Mouse (Mus musculus): ENCODE data around the gene Nanos2. TPM values are rescaled to one million over a fixed set of nuclear protein-coding genes. Genes with fewer than 3 reads are reported as not detected.

The Nanos2 gene
- polyA plus RNA-seq, 1 experiment from 2014 or later: 0.28 TPM

DNA sequence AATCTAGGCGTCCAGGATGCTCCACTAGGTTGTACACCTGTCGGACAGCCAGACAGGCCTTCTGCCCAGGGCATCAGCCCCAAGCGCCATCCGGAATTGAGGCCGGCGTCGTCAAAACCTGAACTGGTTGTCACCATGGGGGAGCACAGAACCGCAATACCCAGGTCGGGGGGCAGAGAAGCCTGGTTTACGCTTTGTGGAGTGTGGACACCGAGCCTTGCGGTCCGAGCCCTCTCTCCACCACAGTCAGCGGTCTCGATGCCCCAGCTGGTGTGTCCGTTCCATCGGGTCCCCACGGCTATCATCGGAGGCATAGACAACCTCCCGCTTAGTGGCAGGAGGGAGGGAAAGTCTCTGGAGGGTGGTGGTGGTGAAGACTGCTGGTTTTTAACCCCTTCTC is 24.4 kb upstream of the Nanos2 start:
- H3K36me3 ChIP-seq (replicated peaks): 0 out of 2 replicates have a peak, but pooled peaks cover 7% of the 10 kb centered on the region
- H3K4me3 ChIP-seq (replicated peaks): peak overlapping the region; percentile 35
- WGBS: 2% methylated on average over 20 of the region's 20 CpGs
- peaks cover 53% of the 10 kb centered on the region for H3K27me3 ChIP-seq
- peak overlapping the region; percentile 49 for H3K9ac ChIP-seq
- H3K4me1 ChIP-seq: peaks cover 69% of the 10 kb centered on the region
- no peaks in the 10 kb centered on the region for H3K9me3 ChIP-seq
- H3K4me2 ChIP-seq: peak overlapping the region; percentile 72
- ATAC-seq (ENCODE audit: low FRiP score): 0 out of 2 replicates have a peak, but pooled peaks have one; percentile 12
- no peak overlapping the region for H3K27ac ChIP-seq

DNA sequence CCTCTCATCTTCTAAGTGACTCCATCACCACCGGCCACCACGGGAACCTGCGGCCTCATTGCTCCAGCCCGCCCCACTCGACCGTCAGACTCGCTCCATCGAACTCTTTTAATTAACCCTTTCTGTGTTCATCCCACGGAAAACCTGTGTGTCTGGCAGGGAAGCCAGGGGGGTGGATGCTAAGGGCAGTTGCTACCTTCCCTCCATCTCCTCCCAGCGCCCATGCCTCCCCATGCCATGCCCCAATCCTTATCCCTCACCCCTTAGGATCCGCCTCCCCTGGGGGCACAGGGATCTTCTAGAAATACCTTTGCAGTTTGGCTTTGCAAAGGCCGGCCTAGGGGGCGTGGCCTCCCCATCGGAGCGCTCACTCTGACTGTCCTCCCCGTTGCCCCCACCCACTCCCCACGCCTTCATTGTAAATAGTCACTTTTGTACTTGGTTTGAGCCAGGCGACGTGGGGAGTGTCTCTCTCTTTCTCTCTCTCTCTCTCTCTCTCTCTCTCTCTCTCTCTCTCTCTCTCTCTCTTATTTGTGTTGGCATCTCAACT is 23.8 kb upstream of the Nanos2 start:
- H3K27me3 ChIP-seq: peaks cover 50% of the 10 kb centered on the region
- H3K36me3 ChIP-seq (replicated peaks): 0 out of 2 replicates have a peak, but pooled peaks cover 4% of the 10 kb centered on the region
- H3K4me3 ChIP-seq (replicated peaks): peak overlapping the region; percentile 35
- peaks cover 63% of the 10 kb centered on the region for H3K4me1 ChIP-seq
- H3K27ac ChIP-seq: no peak overlapping the region
- H3K9me3 ChIP-seq: no peaks in the 10 kb centered on the region
- peak overlapping the region; percentile 72 for H3K4me2 ChIP-seq
- H3K9ac ChIP-seq: peak overlapping the region; percentile 49; the same call in 1 of the 2 replicates
- WGBS: 3% methylated on average over 19 of the region's 19 CpGs
- ATAC-seq (ENCODE audit: low FRiP score): 0 out of 2 replicates have a peak, but pooled peaks have one; percentile 0

DNA sequence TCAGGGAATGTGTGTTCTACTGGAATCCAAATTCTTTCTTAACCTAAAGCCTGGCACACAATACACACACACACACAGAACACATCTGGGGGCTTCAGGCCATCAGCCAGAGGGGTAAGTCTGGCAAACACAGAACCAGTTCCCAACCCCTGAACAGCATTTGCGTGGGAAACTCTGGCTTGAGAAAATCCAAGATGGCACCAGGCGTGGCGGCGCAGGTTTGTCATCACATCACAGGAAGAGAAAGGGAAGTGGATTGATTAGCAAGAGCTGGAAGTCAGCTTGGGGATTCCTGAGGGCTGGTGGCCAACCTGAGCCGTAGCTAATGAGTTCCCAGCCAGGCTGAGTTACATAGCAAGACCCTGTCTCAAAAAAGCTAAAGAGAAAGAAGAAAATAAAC is 21.9 kb upstream of the Nanos2 start:
- ATAC-seq (ENCODE audit: low FRiP score): no peak
- H3K36me3 ChIP-seq (replicated peaks): no peaks in the 10 kb centered on the region
- WGBS: 78% methylated on average over 5 of the region's 5 CpGs
- no peaks in the 10 kb centered on the region for H3K9me3 ChIP-seq
- peaks cover 48% of the 10 kb centered on the region for H3K4me1 ChIP-seq
- no peak overlapping the region for H3K4me2 ChIP-seq
- H3K27me3 ChIP-seq: peaks cover 41% of the 10 kb centered on the region
- H3K9ac ChIP-seq: no peak overlapping the region
- H3K4me3 ChIP-seq (replicated peaks): no peak overlapping the region
- H3K27ac ChIP-seq: no peak overlapping the region

DNA sequence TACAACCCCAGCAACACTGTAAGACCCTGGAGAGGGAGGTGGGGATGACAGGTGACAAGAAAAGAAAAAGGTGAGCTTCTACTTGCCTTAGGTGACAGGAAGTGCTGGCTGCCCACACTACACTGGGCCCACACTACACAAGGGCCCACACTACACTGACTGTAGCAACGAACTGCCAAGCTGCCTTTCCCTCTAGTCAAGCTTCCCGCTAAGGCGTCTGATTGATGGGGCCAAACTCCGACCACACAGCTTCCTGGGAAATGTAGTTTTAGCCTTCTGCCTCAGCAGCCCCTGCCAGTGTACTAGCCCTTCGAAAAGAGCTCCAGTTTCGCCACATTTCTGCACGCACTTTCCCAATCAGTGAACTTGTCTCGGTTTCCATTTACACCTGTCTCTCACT is 19.6 kb upstream of the Nanos2 start:
- WGBS: 13% methylated on average over 8 of the region's 8 CpGs
- Histone ChIP-seq H3K9me3 (no peaks in the 10 kb centered on the region), H3K4me1 (peaks cover 25% of the 10 kb centered on the region), H3K27ac (no peak overlapping the region), H3K4me3 (replicated peaks) (no peak overlapping the region), H3K4me2 (no peak overlapping the region), H3K36me3 (replicated peaks) (no peaks in the 10 kb centered on the region), H3K9ac (no peak overlapping the region), H3K27me3 (peaks cover 32% of the 10 kb centered on the region)
- ATAC-seq (ENCODE audit: low FRiP score): peak; percentile 57

DNA sequence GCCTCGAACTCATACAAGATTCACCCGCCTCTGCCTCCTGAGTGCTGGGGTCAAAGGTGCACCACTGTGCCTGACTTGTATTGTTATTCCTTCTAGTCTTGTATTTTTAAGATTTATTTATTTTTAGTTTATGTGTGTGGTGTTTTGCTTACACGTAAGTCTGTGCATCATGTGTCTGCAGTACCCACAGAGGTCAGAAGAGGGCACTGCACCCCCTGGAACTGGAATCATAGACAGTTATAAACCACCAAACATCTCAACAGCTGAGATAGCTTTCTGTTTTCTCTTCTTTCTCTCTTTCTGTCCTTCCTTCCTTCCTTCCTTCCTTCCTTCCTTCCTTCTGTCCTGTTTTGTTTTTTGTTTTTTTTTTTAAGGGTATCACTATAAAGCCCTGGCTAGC is 16.2 kb upstream of the Nanos2 start:
- Histone ChIP-seq H3K4me1 (peaks cover 4% of the 10 kb centered on the region), H3K9ac (no peak overlapping the region), H3K27ac (no peak overlapping the region), H3K27me3 (peaks cover 9% of the 10 kb centered on the region; the same call in 1 of the 2 replicates), H3K4me2 (no peak overlapping the region), H3K36me3 (replicated peaks) (no peaks in the 10 kb centered on the region), H3K9me3 (no peaks in the 10 kb centered on the region), H3K4me3 (replicated peaks) (no peak overlapping the region)
- WGBS: 91% methylated on average over 3 of the region's 3 CpGs
- ATAC-seq (ENCODE audit: low FRiP score): no peak

DNA sequence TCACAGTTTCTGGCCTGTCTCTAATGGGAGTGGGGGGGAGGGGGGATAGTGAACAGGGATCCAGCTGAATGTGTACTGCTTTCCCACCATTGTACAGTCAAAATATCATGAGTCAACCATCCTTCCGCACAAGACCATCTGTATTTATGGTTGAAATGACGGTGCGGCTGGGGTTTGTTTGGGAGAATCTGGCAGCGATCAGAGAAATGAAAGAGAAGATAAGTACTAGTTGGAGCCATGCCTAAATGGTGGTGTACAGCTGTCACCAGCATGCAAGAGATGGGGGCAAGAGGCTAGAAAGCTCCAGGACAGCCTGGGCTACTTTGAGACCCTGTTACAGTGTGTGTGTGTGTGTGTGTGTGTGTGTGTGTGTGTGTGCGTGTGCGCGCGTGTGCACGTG is 8.8 kb upstream of the Nanos2 start:
- 87% methylated on average over 9 of the region's 9 CpGs for WGBS
- H3K9ac ChIP-seq: no peak overlapping the region
- ATAC-seq (ENCODE audit: low FRiP score): no peak

DNA sequence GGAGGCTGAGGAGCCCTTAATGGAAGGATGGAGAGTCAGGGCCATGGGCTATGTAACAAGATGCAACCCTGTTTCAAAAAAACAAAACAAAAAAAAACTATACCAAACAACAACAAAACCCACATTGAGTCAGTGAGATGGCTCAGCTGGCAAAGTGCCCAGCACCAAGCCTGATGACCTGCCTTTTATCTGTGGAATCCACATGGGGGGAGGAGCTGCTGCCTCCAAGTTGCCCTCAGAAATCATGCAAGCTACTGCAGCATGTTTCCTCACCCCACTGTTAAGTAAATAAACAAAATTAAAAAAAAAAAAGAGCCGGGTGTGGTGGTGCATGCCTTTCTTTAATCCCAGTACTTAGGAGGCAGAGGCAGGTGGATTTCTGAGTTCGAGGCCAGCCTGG is 697 bp upstream of the Nanos2 start:
- Histone ChIP-seq H3K36me3 (replicated peaks) (no peaks in the 10 kb centered on the region), H3K4me3 (replicated peaks) (no peak overlapping the region), H3K4me2 (no peak overlapping the region), H3K27ac (no peak overlapping the region), H3K9ac (no peak overlapping the region), H3K9me3 (no peaks in the 10 kb centered on the region), H3K27me3 (peaks cover 4% of the 10 kb centered on the region), H3K4me1 (peaks cover 12% of the 10 kb centered on the region)
- ATAC-seq (ENCODE audit: low FRiP score): no peak
- WGBS: 81% methylated on average over 2 of the region's 2 CpGs

More for the DNA sequence above, 8.8 kb upstream of the Nanos2 start:
- Histone ChIP-seq H3K4me2 (no peak overlapping the region), H3K27me3 (peaks cover 6% of the 10 kb centered on the region; the same call in 1 of the 2 replicates), H3K4me3 (replicated peaks) (no peak overlapping the region), H3K4me1 (no peaks in the 10 kb centered on the region), H3K27ac (no peak overlapping the region), H3K9me3 (no peaks in the 10 kb centered on the region), H3K36me3 (replicated peaks) (no peaks in the 10 kb centered on the region)

DNA sequence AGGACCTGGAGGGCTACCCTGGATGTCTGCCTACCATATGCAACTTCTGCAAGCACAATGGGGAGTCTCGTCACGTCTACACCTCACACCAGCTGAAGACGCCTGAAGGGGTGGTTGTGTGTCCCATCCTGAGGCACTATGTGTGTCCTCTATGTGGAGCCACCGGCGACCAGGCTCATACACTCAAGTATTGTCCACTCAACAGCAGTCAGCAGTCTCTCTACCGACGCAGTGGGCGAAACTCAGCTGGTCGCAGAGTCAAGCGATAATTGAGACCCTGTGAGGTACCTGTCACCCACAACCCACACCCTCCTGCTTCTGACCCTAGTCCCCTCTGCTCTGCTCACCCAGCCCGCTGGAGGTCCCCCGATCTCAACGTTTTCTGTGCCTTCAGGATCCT is 547 bp downstream of the Nanos2 start:
- Histone ChIP-seq H3K36me3 (replicated peaks) (no peaks in the 10 kb centered on the region), H3K4me2 (no peak overlapping the region), H3K4me1 (peaks cover 24% of the 10 kb centered on the region), H3K4me3 (replicated peaks) (no peak overlapping the region), H3K9me3 (no peaks in the 10 kb centered on the region), H3K27ac (no peak overlapping the region), H3K9ac (no peak overlapping the region), H3K27me3 (peaks cover 16% of the 10 kb centered on the region)
- ATAC-seq (ENCODE audit: low FRiP score): no peak
- 78% methylated on average over 13 of the region's 13 CpGs for WGBS

DNA sequence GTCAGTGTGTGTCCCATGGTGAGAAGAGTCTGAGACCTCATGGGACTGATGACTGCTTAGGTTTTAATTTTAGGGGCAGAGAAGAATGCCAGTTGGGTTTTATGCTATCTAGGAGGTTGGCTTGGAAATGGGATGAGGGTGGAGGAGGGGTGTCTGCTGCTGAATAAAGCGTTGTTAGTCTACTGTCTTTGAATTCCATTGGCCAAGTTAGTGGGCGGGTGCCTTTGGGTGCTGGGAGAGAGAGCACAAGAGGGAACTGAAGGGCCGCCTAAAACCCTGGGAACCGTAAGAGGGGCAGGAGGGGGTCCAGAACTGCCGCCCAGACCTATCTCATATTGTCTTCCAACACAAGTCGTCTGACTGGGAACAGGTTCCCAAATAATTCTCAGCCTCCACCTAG is 1.6 kb downstream of the Nanos2 start:
- WGBS: 73% methylated on average over 6 of the region's 6 CpGs
- H3K4me3 ChIP-seq (replicated peaks): no peak overlapping the region
- no peaks in the 10 kb centered on the region for H3K36me3 ChIP-seq (replicated peaks)
- H3K27ac ChIP-seq: no peak overlapping the region
- H3K27me3 ChIP-seq: peaks cover 26% of the 10 kb centered on the region
- H3K4me1 ChIP-seq: peaks cover 28% of the 10 kb centered on the region
- no peak overlapping the region for H3K9ac ChIP-seq
- ATAC-seq (ENCODE audit: low FRiP score): no peak
- no peak overlapping the region for H3K4me2 ChIP-seq
- H3K9me3 ChIP-seq: no peaks in the 10 kb centered on the region

DNA sequence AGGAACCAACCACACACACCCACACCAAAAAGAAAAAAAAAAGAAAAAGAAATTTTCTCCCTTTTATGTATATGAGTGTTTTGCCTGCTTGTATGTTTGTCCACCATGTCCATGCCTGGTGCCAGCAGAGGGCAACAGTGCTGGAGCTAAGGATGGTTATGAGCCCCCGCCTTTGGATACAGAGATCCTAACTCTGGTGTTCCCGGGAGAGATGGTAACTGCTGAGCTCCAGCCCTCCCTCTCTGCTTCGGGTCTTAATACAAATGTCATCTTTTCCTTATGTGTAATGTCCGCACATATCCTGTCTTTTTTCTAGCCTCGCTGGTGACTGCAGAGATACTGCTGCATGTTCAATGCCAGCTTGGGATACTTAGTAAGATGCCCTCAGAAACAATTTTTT is 2.8 kb downstream of the Nanos2 start:
- H3K36me3 ChIP-seq (replicated peaks): no peaks in the 10 kb centered on the region
- peak overlapping the region; percentile 91 for H3K27ac ChIP-seq
- H3K4me1 ChIP-seq: peaks cover 28% of the 10 kb centered on the region
- no peaks in the 10 kb centered on the region for H3K9me3 ChIP-seq
- no peak; the same call in 1 of the 2 replicates for ATAC-seq (ENCODE audit: low FRiP score)
- peaks cover 26% of the 10 kb centered on the region for H3K27me3 ChIP-seq
- WGBS: 10% methylated on average over 5 of the region's 5 CpGs
- peak overlapping the region; percentile 55 for H3K4me3 ChIP-seq (replicated peaks)
- peak overlapping the region; percentile 49 for H3K9ac ChIP-seq
- peak overlapping the region; percentile 79 for H3K4me2 ChIP-seq

DNA sequence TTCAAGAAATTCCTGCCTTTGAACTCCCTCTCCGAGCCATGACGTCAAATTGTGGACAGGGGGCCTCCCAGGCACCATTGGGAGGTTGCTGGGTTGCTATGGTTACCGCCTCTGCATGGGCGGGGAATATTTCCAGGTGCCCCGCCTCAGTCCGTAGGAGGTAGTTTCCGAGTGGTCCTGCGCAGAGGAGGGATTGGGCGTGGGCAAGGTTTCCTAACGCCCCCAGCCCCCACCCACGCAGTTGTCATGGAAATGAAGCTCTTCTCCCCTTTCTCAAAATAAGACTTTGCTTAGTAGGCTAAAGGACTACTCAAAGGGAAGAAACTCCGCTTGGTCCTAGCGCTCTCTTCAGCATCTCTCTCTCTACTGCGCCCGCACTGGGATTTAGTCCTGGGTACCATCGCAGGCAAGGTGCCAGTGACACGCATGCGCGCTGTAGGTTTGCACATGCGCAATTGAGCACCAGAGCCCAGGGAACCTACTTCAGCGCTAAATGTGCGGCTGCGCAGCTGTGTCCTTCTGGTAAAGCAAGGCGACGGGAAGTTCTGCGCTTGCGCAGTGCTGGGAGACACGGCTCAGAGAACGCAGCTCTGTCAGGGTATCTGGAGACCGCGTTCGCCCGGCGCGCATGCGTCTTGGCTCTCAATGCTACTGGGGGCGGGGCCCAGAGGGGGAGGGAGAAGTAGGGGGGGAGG is 3.5 kb downstream of the Nanos2 start, which contains the start of gene Mypop:
Gene Mypop, plus strand, starts transcription at position 645 of the 695 bp plus-strand sequence.
- Histone ChIP-seq H3K9me3 (no peaks in the 10 kb centered on the region), H3K4me3 (replicated peaks) (peak within 1 kb of the TSS; percentile 55), H3K27me3 (peaks cover 26% of the 10 kb centered on the region), H3K9ac (peak within 1 kb of the TSS; percentile 72), H3K4me2 (peak within 1 kb of the TSS; percentile 79), H3K27ac (peak within 1 kb of the TSS; percentile 91), H3K36me3 (replicated peaks) (no peaks in the 10 kb centered on the region), H3K4me1 (peaks cover 28% of the 10 kb centered on the region)
- peak; percentile 95 for ATAC-seq (ENCODE audit: low FRiP score)
- WGBS: under 1% methylated on average over 36 of the region's 37 CpGs

DNA sequence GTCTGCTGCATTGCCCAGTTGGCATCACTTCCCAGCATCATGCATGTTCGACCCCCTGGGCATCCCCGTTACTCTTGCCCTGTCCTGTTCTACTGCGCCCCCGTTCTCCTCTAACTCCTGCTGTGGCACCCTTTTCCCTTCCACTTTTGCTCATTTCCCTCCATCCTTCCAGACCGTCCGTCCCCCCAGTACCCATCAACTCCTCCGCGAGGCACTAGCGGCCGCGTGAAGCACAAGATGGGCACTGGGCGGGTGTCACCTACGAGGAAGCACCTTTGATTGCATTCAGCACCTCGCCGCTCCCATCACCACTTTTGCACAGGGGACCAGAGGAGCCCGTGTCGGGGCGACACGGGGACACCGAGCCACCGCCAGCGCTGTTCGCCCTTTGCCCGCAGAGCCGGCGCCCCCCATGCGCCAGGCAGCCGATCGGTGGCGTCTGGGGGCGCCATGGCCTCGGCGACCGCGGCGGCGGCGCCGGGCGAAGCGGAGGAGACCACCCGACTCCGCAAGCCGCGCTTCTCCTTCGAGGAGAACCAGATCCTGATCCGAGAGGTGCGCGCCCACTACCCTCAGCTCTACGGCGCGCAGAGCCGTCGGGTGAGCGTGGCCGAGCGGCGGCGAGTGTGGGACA is 4.6 kb downstream of the Nanos2 start:
- no peak overlapping the region for H3K27ac ChIP-seq
- H3K4me1 ChIP-seq: peaks cover 28% of the 10 kb centered on the region
- ATAC-seq (ENCODE audit: low FRiP score): peak; percentile 10; the same call in 1 of the 2 replicates
- no peaks in the 10 kb centered on the region for H3K9me3 ChIP-seq
- H3K27me3 ChIP-seq: peaks cover 26% of the 10 kb centered on the region
- peak overlapping the region; percentile 55 for H3K4me3 ChIP-seq (replicated peaks)
- peaks cover 4% of the 10 kb centered on the region; the same call in 1 of the 2 replicates for H3K36me3 ChIP-seq (replicated peaks)
- H3K4me2 ChIP-seq: peak overlapping the region; percentile 79
- WGBS: under 1% methylated on average over 59 of the region's 59 CpGs
- peak overlapping the region; percentile 72 for H3K9ac ChIP-seq

Measured in forebrain, embryonic 12.5 days (tissue).